Mouse (Mus musculus): ENCODE data around the gene Zdhhc19. TPM values are rescaled to one million over a fixed set of nuclear protein-coding genes. Genes with fewer than 3 reads are reported as not detected.

The Zdhhc19 gene
- polyA plus RNA-seq, 1 experiment from 2014 or later: not detected

DNA sequence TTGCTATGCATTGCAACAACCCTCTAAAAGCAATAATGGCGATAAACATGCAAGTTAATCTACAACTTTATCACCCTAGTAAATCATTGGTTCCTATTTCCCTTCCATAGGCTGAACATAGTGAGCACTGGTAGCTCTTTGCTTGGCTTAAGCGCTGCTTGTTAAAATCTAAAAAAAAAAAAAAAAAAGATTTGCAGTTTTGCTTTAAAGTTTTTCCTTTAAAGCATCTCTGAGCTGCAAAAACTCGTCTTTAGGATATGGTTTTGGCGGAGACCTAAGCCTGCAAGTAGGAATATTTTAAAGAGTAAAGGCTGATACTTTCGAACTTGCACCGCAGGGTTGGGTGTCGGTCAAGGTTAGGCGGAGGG lies 112.3 kb downstream of the Zdhhc19 start:
- Histone ChIP-seq H3K9ac (replicated peaks; ENCODE audit: low read depth, low read length) (no peak overlapping the region), H3K27ac (ENCODE audit: low read length) (peak overlapping the region; percentile 5; the same call in 1 of the 2 replicates), H3K9me3 (ENCODE audit: control insufficient read depth, low read depth, low read length) (no peaks in the 10 kb centered on the region), H3K4me3 (ENCODE audit: low read depth, low read length) (peak overlapping the region; percentile 71), H3K4me1 (ENCODE audit: control insufficient read depth, insufficient read depth, low read length) (no peaks in the 10 kb centered on the region), H3K36me3 (ENCODE audit: control insufficient read depth, insufficient read depth, low read length) (no peaks in the 10 kb centered on the region), H3K4me2 (replicated peaks; ENCODE audit: low read depth, low read length) (peak overlapping the region; percentile 49), H3K27me3 (ENCODE audit: control insufficient read depth, insufficient read depth, low read length) (no peaks in the 10 kb centered on the region)
- no peak for ATAC-seq (ENCODE audit: insufficient number of reproducible peaks, insufficient read depth, low FRiP score, low read depth)
- 7% methylated on average over 8 of the region's 8 CpGs for WGBS

DNA sequence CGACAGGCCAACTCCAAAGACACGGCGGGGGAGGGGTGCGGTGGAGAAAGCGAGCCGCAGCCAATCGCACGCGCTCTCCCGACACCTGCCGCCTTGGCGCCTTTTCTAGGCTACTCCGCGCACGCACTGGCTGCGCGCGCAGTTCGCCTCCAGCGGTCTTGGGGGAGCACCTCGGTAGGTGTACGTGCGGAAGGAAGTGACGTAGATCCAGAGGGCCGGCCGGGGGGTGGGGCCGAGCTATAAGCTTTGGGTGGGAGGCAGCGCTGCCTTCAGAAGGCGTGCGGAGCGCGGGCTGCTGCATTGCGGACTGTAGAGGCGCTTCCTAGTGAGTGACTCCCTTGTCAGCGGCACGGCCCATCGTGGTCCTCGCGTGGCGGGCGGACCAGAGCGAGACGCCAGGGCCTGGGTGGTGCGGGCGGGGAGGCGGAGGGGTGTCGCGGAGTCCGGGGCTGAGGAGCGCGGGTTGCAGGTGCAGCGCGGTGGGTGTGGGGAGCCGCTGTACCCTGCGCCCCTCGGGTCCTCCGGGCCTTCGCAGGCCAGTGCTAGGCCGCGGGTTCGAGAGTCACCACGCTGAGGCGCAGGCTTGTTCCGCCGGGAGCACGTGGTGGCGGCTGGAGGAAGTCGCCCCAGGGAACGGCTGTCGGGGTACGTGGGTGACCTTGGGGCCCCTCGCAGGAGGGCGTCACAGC lies 112.8 kb downstream of the Zdhhc19 start, which contains the start of gene Tfrc:
TSS of gene Tfrc (plus strand) at position 209 of the 689 bp plus-strand sequence.
- Histone ChIP-seq H3K4me3 (ENCODE audit: low read depth, low read length) (peak within 1 kb of the TSS; percentile 71), H3K4me1 (ENCODE audit: control insufficient read depth, insufficient read depth, low read length) (no peaks in the 10 kb centered on the region), H3K9ac (replicated peaks; ENCODE audit: low read depth, low read length) (peak within 1 kb of the TSS; percentile 73), H3K9me3 (ENCODE audit: control insufficient read depth, low read depth, low read length) (no peaks in the 10 kb centered on the region), H3K27ac (ENCODE audit: low read length) (peak within 1 kb of the TSS; percentile 91), H3K27me3 (ENCODE audit: control insufficient read depth, insufficient read depth, low read length) (no peaks in the 10 kb centered on the region), H3K4me2 (replicated peaks; ENCODE audit: low read depth, low read length) (peak within 1 kb of the TSS; percentile 49), H3K36me3 (ENCODE audit: control insufficient read depth, insufficient read depth, low read length) (no peaks in the 10 kb centered on the region)
- peak; percentile 98 for ATAC-seq (ENCODE audit: insufficient number of reproducible peaks, insufficient read depth, low FRiP score, low read depth)
- under 1% methylated on average over 73 of the region's 73 CpGs for WGBS

DNA sequence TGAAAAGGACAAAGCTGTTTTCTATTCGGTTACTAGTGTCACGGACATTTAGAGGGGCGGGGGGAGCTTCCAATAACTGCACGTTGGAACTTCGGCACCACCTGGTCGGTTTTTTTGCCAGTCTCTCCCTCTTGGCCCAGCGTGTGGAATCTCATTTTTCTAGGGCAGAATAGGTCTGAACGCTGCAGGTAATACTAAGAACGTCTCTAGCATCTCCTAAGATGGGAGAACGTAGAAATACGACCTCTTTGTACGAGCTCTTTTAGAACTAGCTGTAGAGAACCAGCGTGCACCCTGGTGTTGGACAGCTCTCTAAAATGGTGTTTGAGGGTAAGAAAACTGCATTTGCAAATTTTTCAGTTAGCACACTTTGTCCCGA lies 113.3 kb downstream of the Zdhhc19 start:
- Histone ChIP-seq H3K36me3 (ENCODE audit: control insufficient read depth, insufficient read depth, low read length) (no peaks in the 10 kb centered on the region), H3K4me1 (ENCODE audit: control insufficient read depth, insufficient read depth, low read length) (no peaks in the 10 kb centered on the region), H3K4me3 (ENCODE audit: low read depth, low read length) (peak overlapping the region; percentile 71), H3K9ac (replicated peaks; ENCODE audit: low read depth, low read length) (peak overlapping the region; percentile 73), H3K27me3 (ENCODE audit: control insufficient read depth, insufficient read depth, low read length) (no peaks in the 10 kb centered on the region), H3K27ac (ENCODE audit: low read length) (peak overlapping the region; percentile 91), H3K9me3 (ENCODE audit: control insufficient read depth, low read depth, low read length) (no peaks in the 10 kb centered on the region), H3K4me2 (replicated peaks; ENCODE audit: low read depth, low read length) (peak overlapping the region; percentile 49)
- WGBS: under 1% methylated on average over 14 of the region's 14 CpGs
- ATAC-seq (ENCODE audit: insufficient number of reproducible peaks, insufficient read depth, low FRiP score, low read depth): no peak

GRCm38 (mm10) chr16:32610460-32611255 lies 114.6 kb downstream of the Zdhhc19 start:
- Histone ChIP-seq H3K27me3 (ENCODE audit: control insufficient read depth, insufficient read depth, low read length) (no peaks in the 10 kb centered on the region), H3K9ac (replicated peaks; ENCODE audit: low read depth, low read length) (no peak overlapping the region), H3K27ac (ENCODE audit: low read length) (no peak overlapping the region), H3K36me3 (ENCODE audit: control insufficient read depth, insufficient read depth, low read length) (0 out of 2 replicates have a peak, but pooled peaks cover 3% of the 10 kb centered on the region), H3K4me1 (ENCODE audit: control insufficient read depth, insufficient read depth, low read length) (no peaks in the 10 kb centered on the region), H3K9me3 (ENCODE audit: control insufficient read depth, low read depth, low read length) (no peaks in the 10 kb centered on the region), H3K4me3 (ENCODE audit: low read depth, low read length) (peak overlapping the region; percentile 71), H3K4me2 (replicated peaks; ENCODE audit: low read depth, low read length) (peak overlapping the region; percentile 49)
- WGBS: 70% methylated on average over 5 of the region's 5 CpGs
- ATAC-seq (ENCODE audit: insufficient number of reproducible peaks, insufficient read depth, low FRiP score, low read depth): no peak

Other genes with a start within 250 kb of the Zdhhc19 start
- gene Fbxo45, start 249.1 kb upstream of the Zdhhc19 start, polyA plus RNA-seq (2014; fragmentation: Nextera tagmentation; extraction: Ambion mirVana): 8.0 and 8.9 TPM in 2 replicates
- 19.7 and 21.3 TPM in 2 replicates for gene Wdr53, start 249.0 kb upstream of the Zdhhc19 start, polyA plus RNA-seq (2014; fragmentation: Nextera tagmentation; extraction: Ambion mirVana)
- gene Smco1, start 224.8 kb upstream of the Zdhhc19 start, polyA plus RNA-seq (2014; fragmentation: Nextera tagmentation; extraction: Ambion mirVana): not detected in 2 replicates
- gene Rnf168, start 218.8 kb upstream of the Zdhhc19 start, polyA plus RNA-seq (2014; fragmentation: Nextera tagmentation; extraction: Ambion mirVana): 28.0 and 28.3 TPM in 2 replicates
- gene Ubxn7, start 164.0 kb upstream of the Zdhhc19 start, polyA plus RNA-seq (2014; fragmentation: Nextera tagmentation; extraction: Ambion mirVana): 28.4 and 32.4 TPM in 2 replicates
- gene Tm4sf19, start 95.8 kb upstream of the Zdhhc19 start, polyA plus RNA-seq (2014; fragmentation: Nextera tagmentation; extraction: Ambion mirVana): not detected in 2 replicates
- gene Tctex1d2, start 76.6 kb upstream of the Zdhhc19 start, polyA plus RNA-seq (2014; fragmentation: Nextera tagmentation; extraction: Ambion mirVana): 28.4 and 31.6 TPM in 2 replicates
- 40.3 and 44.3 TPM in 2 replicates for gene Pcyt1a, start 65.3 kb upstream of the Zdhhc19 start, polyA plus RNA-seq (2014; fragmentation: Nextera tagmentation; extraction: Ambion mirVana)
- gene Slc51a, start 8.4 kb upstream of the Zdhhc19 start, polyA plus RNA-seq (2014; fragmentation: Nextera tagmentation; extraction: Ambion mirVana): 1.9 and 2.7 TPM in 2 replicates
- 60.5 and 73.2 TPM in 2 replicates for gene Tfrc, start 112.7 kb downstream of the Zdhhc19 start, polyA plus RNA-seq (2014; fragmentation: Nextera tagmentation; extraction: Ambion mirVana)
- gene Tnk2, start 147.6 kb downstream of the Zdhhc19 start, polyA plus RNA-seq (2014; fragmentation: Nextera tagmentation; extraction: Ambion mirVana): 13.1 and 17.1 TPM in 2 replicates
- 8.7 and 8.8 TPM in 2 replicates for gene Muc4, start 239.6 kb downstream of the Zdhhc19 start, polyA plus RNA-seq (2014; fragmentation: Nextera tagmentation; extraction: Ambion mirVana)

All from stomach, embryonic 14.5 days (tissue).